Mouse (Mus musculus) kidney, postnatal 0 days (tissue): ENCODE measurements at regions not wholly inside any gene's neighbourhood (a gene's known extent, or its start where the extent isn't known, plus 50 kb on each side); places are given as distances from the start of the nearest gene placed in this dataset.
A peak's percentile ranks its signal among the peaks of the same experiment; 100 is the strongest.

Experiments
- ATAC-seq: fragments of 200-750 bp; cut with Nextera tagmentation; replicated peaks from 2 replicates; pipeline ENCODE4 v1.8.0; 2017; ENCODE audit warnings: low read depth, moderate number of reproducible peaks, moderate TSS enrichment, moderate library complexity; ENCODE audit not compliant: low FRiP score
- DNase-seq: peaks from one replicate; pipeline ENCODE4 v3.0.0-alpha.2; 2016; ENCODE audit warnings: low spot score
- H3K27ac ChIP-seq: fragments of 300-500 bp; sonication (generic); 2 replicates; pipeline ENCODE4 v1.5.1; 2014; ENCODE audit warnings: mild to moderate bottlenecking
- H3K27me3 ChIP-seq: fragments of 300-500 bp; sonication (generic); 2 replicates; pipeline ENCODE4 v1.6.1; 2014; ENCODE audit warnings: low read length, mixed read lengths; ENCODE audit not compliant: insufficient read depth
- H3K36me3 ChIP-seq: fragments of 300-500 bp; sonication (generic); 2 replicates; pipeline ENCODE4 v1.6.1; 2014; ENCODE audit warnings: low read length, mixed read lengths; ENCODE audit not compliant: insufficient read depth
- H3K4me1 ChIP-seq: fragments of 300-500 bp; sonication (generic); replicated peaks from 2 replicates; pipeline ENCODE4 v1.6.1; 2014; ENCODE audit warnings: antibody characterized with exemption, low read length, mixed read lengths; ENCODE audit not compliant: insufficient read depth
- H3K4me2 ChIP-seq: fragments of 300-500 bp; sonication (generic); 2 replicates; pipeline ENCODE4 v1.6.1; 2014; ENCODE audit warnings: mild to moderate bottlenecking, low read length, moderate library complexity, mixed read lengths
- H3K4me3 ChIP-seq: fragments of 300-500 bp; sonication (generic); replicated peaks from 2 replicates; pipeline ENCODE4 v1.5.1; 2014; ENCODE audit warnings: low read depth, low read length
- H3K9ac ChIP-seq: fragments of 300-500 bp; sonication (generic); 2 replicates; pipeline ENCODE4 v1.6.1; 2014; ENCODE audit warnings: low read depth, low read length
- H3K9me3 ChIP-seq: fragments of 300-500 bp; sonication (generic); replicated peaks from 2 replicates; pipeline ENCODE4 v1.6.1; 2016; ENCODE audit warnings: low read length, inconsistent platforms, mixed read lengths
- CTCF ChIP-seq: IDR thresholded peaks from 2 replicates; pipeline ENCODE4 v1.5.1; 2016; ENCODE audit warnings: antibody characterized with exemption, low read depth, mild to moderate bottlenecking, moderate library complexity
- WGBS: fragments of 180-500 bp; shearing (Covaris S2); extraction: QIAGEN DNeasy Blood & Tissue Kit; methylation state at CpG from one replicate; pipeline ENCODE4 v1.1.7; 2014; 5-methylcytosine and 5-hydroxymethylcytosine counted together

DNA sequence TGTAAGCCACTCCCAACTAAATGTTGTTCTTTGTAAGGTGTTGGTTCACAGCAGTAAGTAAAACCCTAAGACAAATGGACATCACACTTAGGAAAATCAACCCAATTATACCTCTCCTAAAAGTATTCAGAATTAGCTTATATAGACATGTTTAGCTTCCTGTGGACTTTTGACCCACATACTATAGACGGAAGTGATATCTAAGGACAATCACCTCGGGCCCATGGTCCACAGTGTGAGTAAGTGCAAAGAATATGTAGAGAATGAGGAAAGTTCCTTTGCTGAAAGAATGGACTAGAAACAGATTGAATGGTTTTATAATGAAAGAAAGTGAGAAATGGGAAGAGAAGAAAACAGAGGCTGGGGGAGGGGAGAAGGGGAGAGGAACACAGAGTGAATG lies 58.6 kb upstream of the Lrrc55 start:
- H3K27me3 ChIP-seq, result no peaks in the 10 kb centered on the region
- WGBS, result 73% methylated on average over 2 of the region's 2 CpGs
- no peak for ATAC-seq
- H3K9ac ChIP-seq, result no peak overlapping the region
- DNase-seq, result no peak
- no peaks in the 10 kb centered on the region for H3K9me3 ChIP-seq
- H3K36me3 ChIP-seq, result no peaks in the 10 kb centered on the region
- H3K4me2 ChIP-seq, result no peak overlapping the region
- H3K27ac ChIP-seq, result no peak overlapping the region
- H3K4me3 ChIP-seq, result no peak overlapping the region
- no peak for TF ChIP-seq CTCF
- H3K4me1 ChIP-seq, result no peaks in the 10 kb centered on the region

DNA sequence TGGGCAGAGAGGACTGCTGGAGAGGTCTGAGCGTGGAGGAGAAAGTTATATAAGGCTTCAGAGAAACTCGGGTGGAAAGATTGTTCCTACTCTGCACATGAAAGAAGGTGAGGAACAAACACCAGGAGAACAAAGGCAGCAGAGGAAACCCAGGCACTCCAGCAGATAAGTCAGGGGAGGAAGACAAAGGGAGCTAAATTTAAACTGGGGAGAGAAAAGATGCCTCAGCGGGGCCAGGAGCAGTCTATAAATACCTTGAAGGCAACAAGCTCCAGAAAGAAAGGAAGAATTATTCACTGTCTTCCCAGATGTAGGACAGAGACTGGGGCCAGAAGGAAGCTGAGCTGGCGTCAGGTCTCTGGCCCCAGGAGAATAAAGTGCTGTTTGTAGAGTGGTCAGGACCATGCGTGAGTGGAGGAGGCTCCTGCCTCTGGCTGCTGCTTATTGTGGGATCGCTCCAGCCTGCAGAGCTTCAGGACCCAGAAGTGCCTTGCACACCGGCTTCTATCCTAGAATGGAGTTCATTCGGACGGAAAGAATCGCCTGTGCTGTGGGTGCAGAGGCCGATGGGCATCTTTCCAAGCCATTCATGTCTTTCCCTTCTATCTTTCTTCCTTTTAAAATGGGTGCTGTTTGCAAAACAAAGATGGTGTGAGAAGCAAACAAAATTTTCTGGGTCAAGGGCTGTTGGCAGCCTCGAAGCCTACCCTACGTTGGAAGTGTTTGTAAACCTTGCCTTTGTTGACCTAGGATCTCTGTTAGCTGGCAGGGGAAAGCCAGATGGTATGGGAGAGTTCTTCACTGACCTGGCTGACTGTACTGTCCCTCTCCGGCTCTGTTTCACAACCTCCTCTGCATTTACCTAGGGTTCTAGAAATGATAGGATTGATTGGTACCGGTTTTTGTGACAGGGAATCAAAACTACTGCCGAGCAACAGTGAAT lies 55.6 kb upstream of the Lrrc55 start:
- no peak for TF ChIP-seq CTCF
- H3K9ac ChIP-seq, result no peak overlapping the region
- no peak overlapping the region for H3K27ac ChIP-seq
- no peak overlapping the region for H3K4me3 ChIP-seq
- H3K27me3 ChIP-seq, result no peaks in the 10 kb centered on the region
- no peak for ATAC-seq
- no peaks in the 10 kb centered on the region for H3K36me3 ChIP-seq
- peak; percentile 39 for DNase-seq
- H3K9me3 ChIP-seq, result no peaks in the 10 kb centered on the region
- no peak overlapping the region for H3K4me2 ChIP-seq
- WGBS, result 30% methylated on average over 16 of the region's 16 CpGs
- H3K4me1 ChIP-seq, result no peaks in the 10 kb centered on the region

DNA sequence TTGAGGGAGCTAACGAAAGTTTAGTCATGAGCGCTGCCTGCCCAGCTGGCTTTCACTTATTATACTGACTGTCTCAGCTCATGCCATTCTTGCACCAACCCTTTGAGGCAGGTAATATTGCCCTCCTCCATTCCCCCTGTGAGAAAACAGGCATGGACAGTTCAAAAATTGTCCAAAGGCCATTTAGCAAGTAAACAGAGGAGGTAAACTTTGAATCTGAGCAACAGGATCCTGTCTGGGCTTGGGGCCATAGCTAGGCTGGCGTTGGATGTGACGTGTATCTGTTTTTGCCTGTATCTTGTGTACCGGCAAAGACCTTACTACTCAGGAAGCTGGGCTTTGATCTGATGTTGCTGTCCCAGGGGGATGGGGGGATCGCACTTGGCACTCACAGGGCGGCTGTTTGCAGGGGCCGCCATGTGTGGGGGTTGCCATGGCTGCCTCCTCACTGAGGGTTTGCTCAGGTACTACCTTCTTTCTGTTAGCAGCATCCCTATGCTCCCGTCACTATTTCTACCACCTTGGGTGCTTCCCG lies 53.1 kb upstream of the Lrrc55 start:
- H3K4me2 ChIP-seq, result no peak overlapping the region
- WGBS, result 74% methylated on average over 10 of the region's 10 CpGs
- DNase-seq (no peak), ATAC-seq (no peak)
- H3K9ac ChIP-seq, result no peak overlapping the region
- no peaks in the 10 kb centered on the region for H3K4me1 ChIP-seq
- H3K27me3 ChIP-seq, result no peaks in the 10 kb centered on the region
- H3K4me3 ChIP-seq, result no peak overlapping the region
- H3K36me3 ChIP-seq, result no peaks in the 10 kb centered on the region
- no peak for TF ChIP-seq CTCF
- no peak overlapping the region for H3K27ac ChIP-seq
- H3K9me3 ChIP-seq, result no peaks in the 10 kb centered on the region
